Mouse (Mus musculus): ENCODE results near the gene Ankrd23. TPM values are rescaled to one million over a fixed set of nuclear protein-coding genes. Genes with fewer than 3 reads are reported as not detected.

Gene Ankrd23
- polyA plus RNA-seq, 1 experiment from 2014 or later: 10.5 TPM

GRCm38 (mm10) chr1:36541844-36542243 is 5.2 kb upstream of the Ankrd23 start:
- ATAC-seq (ENCODE audit: low FRiP score, low TSS enrichment) (no peak), DNase-seq (no peak)
- H3K36me3 ChIP-seq (ENCODE audit: control insufficient read depth, insufficient read depth, low read length): peaks cover 35% of the 10 kb centered on the region
- H3K27ac ChIP-seq (replicated peaks; ENCODE audit: low read depth, low read length): no peak overlapping the region
- H3K9me3 ChIP-seq (ENCODE audit: control insufficient read depth, low read length): no peaks in the 10 kb centered on the region
- H3K9ac ChIP-seq (replicated peaks; ENCODE audit: low read length): no peak overlapping the region
- no peak overlapping the region for H3K4me2 ChIP-seq (ENCODE audit: low read length)
- 96% methylated on average over 16 of the region's 16 CpGs for WGBS
- H3K4me3 ChIP-seq (replicated peaks; ENCODE audit: low read depth, low read length): no peak overlapping the region
- H3K4me1 ChIP-seq (ENCODE audit: control insufficient read depth, insufficient read depth, low read length): peaks cover 7% of the 10 kb centered on the region
- H3K27me3 ChIP-seq (ENCODE audit: control insufficient read depth, insufficient read depth, low read length): no peaks in the 10 kb centered on the region

GRCm38 (mm10) chr1:36540807-36541206 is 4.1 kb upstream of the Ankrd23 start:
- ATAC-seq (ENCODE audit: low FRiP score, low TSS enrichment) (no peak), DNase-seq (no peak)
- Histone ChIP-seq H3K4me2 (ENCODE audit: low read length) (no peak overlapping the region), H3K27ac (replicated peaks; ENCODE audit: low read depth, low read length) (no peak overlapping the region), H3K36me3 (ENCODE audit: control insufficient read depth, insufficient read depth, low read length) (peaks cover 35% of the 10 kb centered on the region), H3K27me3 (ENCODE audit: control insufficient read depth, insufficient read depth, low read length) (no peaks in the 10 kb centered on the region), H3K4me3 (replicated peaks; ENCODE audit: low read depth, low read length) (no peak overlapping the region), H3K9me3 (ENCODE audit: control insufficient read depth, low read length) (no peaks in the 10 kb centered on the region), H3K9ac (replicated peaks; ENCODE audit: low read length) (no peak overlapping the region), H3K4me1 (ENCODE audit: control insufficient read depth, insufficient read depth, low read length) (no peaks in the 10 kb centered on the region)
- WGBS: 94% methylated on average over 12 of the region's 12 CpGs

- Histone ChIP-seq H3K36me3 (ENCODE audit: control insufficient read depth, insufficient read depth, low read length) (peaks cover 35% of the 10 kb centered on the region), H3K4me3 (replicated peaks; ENCODE audit: low read depth, low read length) (no peak overlapping the region), H3K4me2 (ENCODE audit: low read length) (no peak overlapping the region), H3K9ac (replicated peaks; ENCODE audit: low read length) (no peak overlapping the region), H3K27ac (replicated peaks; ENCODE audit: low read depth, low read length) (no peak overlapping the region), H3K27me3 (ENCODE audit: control insufficient read depth, insufficient read depth, low read length) (no peaks in the 10 kb centered on the region), H3K9me3 (ENCODE audit: control insufficient read depth, low read length) (no peaks in the 10 kb centered on the region), H3K4me1 (ENCODE audit: control insufficient read depth, insufficient read depth, low read length) (no peaks in the 10 kb centered on the region)
- 90% methylated on average over 11 of the region's 11 CpGs for WGBS
- DNase-seq: no peak
- no peak for ATAC-seq (ENCODE audit: low FRiP score, low TSS enrichment)
These were observed 3.4 kb upstream of the Ankrd23 start for GRCm38 (mm10) chr1:36540132-36540531.

- peaks cover 35% of the 10 kb centered on the region for H3K36me3 ChIP-seq (ENCODE audit: control insufficient read depth, insufficient read depth, low read length)
- no peaks in the 10 kb centered on the region for H3K9me3 ChIP-seq (ENCODE audit: control insufficient read depth, low read length)
- ATAC-seq (ENCODE audit: low FRiP score, low TSS enrichment) (peak; percentile 18; the same call in 1 of the 2 replicates), DNase-seq (no peak)
- 65% methylated on average over 9 of the region's 9 CpGs for WGBS
- H3K4me2 ChIP-seq (ENCODE audit: low read length): no peak within 1 kb of the TSS
- H3K4me3 ChIP-seq (replicated peaks; ENCODE audit: low read depth, low read length): no peak within 1 kb of the TSS
- no peak within 1 kb of the TSS for H3K27ac ChIP-seq (replicated peaks; ENCODE audit: low read depth, low read length)
- no peaks in the 10 kb centered on the region for H3K27me3 ChIP-seq (ENCODE audit: control insufficient read depth, insufficient read depth, low read length)
- no peaks in the 10 kb centered on the region for H3K4me1 ChIP-seq (ENCODE audit: control insufficient read depth, insufficient read depth, low read length)
- H3K9ac ChIP-seq (replicated peaks; ENCODE audit: low read length): no peak within 1 kb of the TSS
These were observed 2.5 kb upstream of the Ankrd23 start, which contains the start of gene Gm42417 for GRCm38 (mm10) chr1:36539186-36539585. TSS of gene Gm42417 (minus strand) at chr1:36539429.

GRCm38 (mm10) chr1:36538727-36539126 is 2.0 kb upstream of the Ankrd23 start:
- Histone ChIP-seq H3K4me1 (ENCODE audit: control insufficient read depth, insufficient read depth, low read length) (no peaks in the 10 kb centered on the region), H3K4me2 (ENCODE audit: low read length) (no peak overlapping the region), H3K27me3 (ENCODE audit: control insufficient read depth, insufficient read depth, low read length) (no peaks in the 10 kb centered on the region), H3K4me3 (replicated peaks; ENCODE audit: low read depth, low read length) (no peak overlapping the region), H3K9ac (replicated peaks; ENCODE audit: low read length) (no peak overlapping the region), H3K9me3 (ENCODE audit: control insufficient read depth, low read length) (no peaks in the 10 kb centered on the region), H3K36me3 (ENCODE audit: control insufficient read depth, insufficient read depth, low read length) (peaks cover 35% of the 10 kb centered on the region), H3K27ac (replicated peaks; ENCODE audit: low read depth, low read length) (no peak overlapping the region)
- no peak for DNase-seq
- 83% methylated on average over 4 of the region's 4 CpGs for WGBS
- no peak for ATAC-seq (ENCODE audit: low FRiP score, low TSS enrichment)

- H3K4me3 ChIP-seq (replicated peaks; ENCODE audit: low read depth, low read length): no peak overlapping the region
- peaks cover 28% of the 10 kb centered on the region for H3K36me3 ChIP-seq (ENCODE audit: control insufficient read depth, insufficient read depth, low read length)
- no peak for DNase-seq
- no peak overlapping the region for H3K4me2 ChIP-seq (ENCODE audit: low read length)
- H3K27ac ChIP-seq (replicated peaks; ENCODE audit: low read depth, low read length): no peak overlapping the region
- no peaks in the 10 kb centered on the region for H3K4me1 ChIP-seq (ENCODE audit: control insufficient read depth, insufficient read depth, low read length)
- no peaks in the 10 kb centered on the region for H3K9me3 ChIP-seq (ENCODE audit: control insufficient read depth, low read length)
- no peaks in the 10 kb centered on the region for H3K27me3 ChIP-seq (ENCODE audit: control insufficient read depth, insufficient read depth, low read length)
- H3K9ac ChIP-seq (replicated peaks; ENCODE audit: low read length): no peak overlapping the region
- 91% methylated on average over 8 of the region's 8 CpGs for WGBS
- no peak for ATAC-seq (ENCODE audit: low FRiP score, low TSS enrichment)
These were observed 320 bp downstream of the Ankrd23 start for GRCm38 (mm10) chr1:36536397-36536728.

- ATAC-seq (ENCODE audit: low FRiP score, low TSS enrichment): no peak
- no peak overlapping the region for H3K9ac ChIP-seq (replicated peaks; ENCODE audit: low read length)
- peaks cover 25% of the 10 kb centered on the region for H3K36me3 ChIP-seq (ENCODE audit: control insufficient read depth, insufficient read depth, low read length)
- no peak overlapping the region for H3K27ac ChIP-seq (replicated peaks; ENCODE audit: low read depth, low read length)
- no peak overlapping the region for H3K4me3 ChIP-seq (replicated peaks; ENCODE audit: low read depth, low read length)
- H3K27me3 ChIP-seq (ENCODE audit: control insufficient read depth, insufficient read depth, low read length): no peaks in the 10 kb centered on the region
- 90% methylated on average over 11 of the region's 11 CpGs for WGBS
- H3K9me3 ChIP-seq (ENCODE audit: control insufficient read depth, low read length): no peaks in the 10 kb centered on the region
- no peak for DNase-seq
- no peaks in the 10 kb centered on the region for H3K4me1 ChIP-seq (ENCODE audit: control insufficient read depth, insufficient read depth, low read length)
- H3K4me2 ChIP-seq (ENCODE audit: low read length): no peak overlapping the region
These were observed 946 bp downstream of the Ankrd23 start for GRCm38 (mm10) chr1:36535477-36536396.

- Histone ChIP-seq H3K4me2 (ENCODE audit: low read length) (no peak overlapping the region), H3K27me3 (ENCODE audit: control insufficient read depth, insufficient read depth, low read length) (no peaks in the 10 kb centered on the region), H3K36me3 (ENCODE audit: control insufficient read depth, insufficient read depth, low read length) (peaks cover 17% of the 10 kb centered on the region), H3K4me3 (replicated peaks; ENCODE audit: low read depth, low read length) (no peak overlapping the region), H3K27ac (replicated peaks; ENCODE audit: low read depth, low read length) (no peak overlapping the region), H3K9ac (replicated peaks; ENCODE audit: low read length) (no peak overlapping the region), H3K4me1 (ENCODE audit: control insufficient read depth, insufficient read depth, low read length) (no peaks in the 10 kb centered on the region), H3K9me3 (ENCODE audit: control insufficient read depth, low read length) (no peaks in the 10 kb centered on the region)
- DNase-seq (no peak), ATAC-seq (ENCODE audit: low FRiP score, low TSS enrichment) (no peak)
- whole genome bisulfite sequencing: 81% methylated on average over 6 of the region's 6 CpGs
These were observed 2.1 kb downstream of the Ankrd23 start for GRCm38 (mm10) chr1:36534595-36535058.

- Histone ChIP-seq H3K4me2 (ENCODE audit: low read length) (no peak overlapping the region), H3K4me3 (replicated peaks; ENCODE audit: low read depth, low read length) (no peak overlapping the region), H3K9me3 (ENCODE audit: control insufficient read depth, low read length) (no peaks in the 10 kb centered on the region), H3K36me3 (ENCODE audit: control insufficient read depth, insufficient read depth, low read length) (peaks cover 6% of the 10 kb centered on the region), H3K4me1 (ENCODE audit: control insufficient read depth, insufficient read depth, low read length) (no peaks in the 10 kb centered on the region), H3K27ac (replicated peaks; ENCODE audit: low read depth, low read length) (no peak overlapping the region), H3K27me3 (ENCODE audit: control insufficient read depth, insufficient read depth, low read length) (no peaks in the 10 kb centered on the region), H3K9ac (replicated peaks; ENCODE audit: low read length) (no peak overlapping the region)
- DNase-seq (no peak), ATAC-seq (ENCODE audit: low FRiP score, low TSS enrichment) (no peak)
- WGBS: 86% methylated on average over 6 of the region's 6 CpGs
These were observed 3.1 kb downstream of the Ankrd23 start for GRCm38 (mm10) chr1:36533546-36533945.

Measured in midbrain, embryonic 14.5 days (tissue).